Mouse (Mus musculus): ENCODE results near the gene Rab43.

GRCm38 (mm10) chr6:87857071-87857470, 45.1 kb upstream of the Rab43 start:
- TF ChIP-seq CTCF (IDR thresholded peaks at IDR 0.05; ENCODE audit: low read depth) (no peak), EP300 (IDR thresholded peaks at IDR 0.05; ENCODE audit: low read depth) (no peak)
